Mouse (Mus musculus): ENCODE data around the gene Ngdn.
A peak's percentile ranks its signal among the peaks of the same experiment; 100 is the strongest.
"Not testable (repeated sequence)": the region's sequence is repeated elsewhere in the genome, so short reads cannot be mapped to it uniquely, and the experiment has no call there.

Ngdn gene

DNA sequence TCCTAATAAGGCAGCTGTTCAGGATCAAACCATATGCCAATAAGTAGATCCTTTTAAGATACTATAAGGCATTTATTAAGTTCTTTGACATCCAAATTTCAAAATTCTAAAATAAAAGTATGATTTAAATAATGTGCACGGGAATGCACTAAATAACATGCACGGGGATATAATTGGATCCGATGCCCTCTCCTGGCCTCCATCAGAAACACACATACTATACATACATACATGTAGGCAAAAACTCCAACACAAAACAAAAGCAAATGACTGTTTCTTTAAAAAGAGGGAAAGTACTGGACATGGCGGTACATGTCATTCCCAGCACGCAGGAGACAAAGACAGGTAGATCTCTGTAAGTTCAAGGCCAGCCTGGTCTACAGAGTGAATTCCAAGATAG lies 15.4 kb upstream of the Ngdn start:
- DNase-seq (ENCODE audit: low spot score in 2 of 2): not testable (repeated sequence)

DNA sequence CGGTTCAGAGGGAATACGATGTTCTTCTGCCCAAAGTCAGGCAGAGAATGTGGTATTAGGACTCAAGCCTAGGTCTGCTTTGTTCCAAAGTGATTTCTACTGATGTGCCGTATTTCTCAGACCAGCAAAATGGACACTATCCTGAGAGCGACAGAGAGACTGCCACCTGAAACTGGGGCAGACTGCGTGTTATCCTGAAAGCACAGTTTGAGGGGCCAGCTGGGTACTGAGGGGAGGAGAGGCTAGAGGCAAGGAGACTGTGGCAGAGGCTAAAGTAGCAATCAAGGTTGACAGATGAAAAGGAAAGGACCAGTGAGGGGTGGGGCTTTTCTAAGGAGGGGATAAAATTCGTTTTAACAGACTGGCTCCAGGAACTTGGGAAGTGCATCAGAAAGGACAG lies 14.4 kb upstream of the Ngdn start:
- no peak for DNase-seq (ENCODE audit: low spot score in 2 of 2)

DNA sequence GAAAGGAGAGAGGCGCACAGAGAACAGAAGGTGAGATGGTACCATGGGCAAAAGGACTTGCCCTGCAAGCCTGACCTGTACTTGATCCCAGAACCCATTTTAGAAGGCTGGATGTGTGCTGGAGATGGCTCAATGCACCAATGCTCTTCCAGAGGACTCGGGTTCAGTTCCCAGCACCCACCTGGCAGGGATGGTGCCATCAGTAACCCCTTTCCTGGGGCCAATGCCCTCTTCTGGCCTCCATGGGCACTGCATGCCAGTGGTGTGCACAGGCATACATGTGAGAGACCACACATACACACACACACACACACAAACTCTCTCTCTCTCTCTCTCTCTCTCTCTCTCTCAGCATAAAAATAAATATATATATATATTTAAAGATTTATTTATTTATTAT lies 13.8 kb upstream of the Ngdn start:
- no peak for DNase-seq (ENCODE audit: low spot score in 2 of 2)

DNA sequence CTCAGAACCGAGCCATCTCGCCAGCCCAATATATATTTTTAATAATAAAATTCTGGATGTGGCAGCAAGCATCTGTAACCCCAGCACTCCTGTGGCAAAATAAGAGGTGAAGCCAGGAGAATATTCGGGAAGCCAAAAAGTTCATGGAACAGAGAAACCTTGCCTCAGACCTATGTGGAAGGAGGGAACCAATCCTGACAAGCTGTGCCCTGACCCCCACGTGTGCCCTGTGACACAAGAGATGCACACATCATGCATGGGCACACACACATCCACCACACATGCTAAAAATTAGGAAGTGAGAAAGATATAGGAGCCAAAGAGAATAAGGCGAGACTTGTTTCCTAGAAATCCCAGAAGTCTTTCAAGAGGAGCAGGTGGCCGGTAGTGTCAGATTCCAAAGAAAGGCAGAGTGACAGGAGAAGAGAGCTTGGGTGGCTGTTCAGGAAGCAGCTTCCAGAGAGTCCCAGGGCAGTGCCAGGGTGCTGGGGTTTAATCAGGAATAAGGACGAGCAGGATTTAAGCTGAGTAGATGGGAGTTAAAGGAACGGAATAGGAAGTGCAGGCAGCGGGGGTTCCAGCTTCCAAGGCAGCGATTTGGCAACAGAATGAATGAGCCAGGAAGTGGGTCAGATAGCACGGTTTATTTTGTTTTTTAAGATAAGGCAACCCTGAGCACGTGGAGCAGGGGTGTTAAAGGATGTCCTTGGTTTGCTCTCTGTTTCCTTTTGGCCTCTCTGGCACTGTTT lies 13.1 kb upstream of the Ngdn start:
- no peak for DNase-seq (ENCODE audit: low spot score in 2 of 2)

DNA sequence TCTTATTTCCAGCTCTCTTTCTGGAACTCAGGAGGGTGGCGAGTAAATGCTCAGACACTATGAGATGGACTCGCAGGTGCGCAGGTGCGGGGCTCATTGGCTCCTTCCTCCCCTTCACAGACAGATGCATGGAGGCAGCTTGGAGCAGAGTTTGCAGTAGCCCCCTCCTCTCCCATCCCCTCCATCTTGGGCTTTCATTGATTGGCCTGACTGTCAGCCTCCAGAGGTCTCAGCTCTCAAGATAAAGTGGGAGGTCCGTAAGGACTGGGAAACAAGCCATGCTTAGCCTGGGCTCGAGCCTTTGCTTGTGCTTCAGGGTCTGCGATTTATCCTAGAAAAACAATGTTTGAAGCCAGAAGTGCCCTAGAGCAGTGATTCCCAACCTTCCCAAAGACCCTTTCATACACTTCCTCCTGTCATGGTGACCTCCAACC lies 12.6 kb upstream of the Ngdn start:
- DNase-seq (ENCODE audit: low spot score in 2 of 2): no peak

DNA sequence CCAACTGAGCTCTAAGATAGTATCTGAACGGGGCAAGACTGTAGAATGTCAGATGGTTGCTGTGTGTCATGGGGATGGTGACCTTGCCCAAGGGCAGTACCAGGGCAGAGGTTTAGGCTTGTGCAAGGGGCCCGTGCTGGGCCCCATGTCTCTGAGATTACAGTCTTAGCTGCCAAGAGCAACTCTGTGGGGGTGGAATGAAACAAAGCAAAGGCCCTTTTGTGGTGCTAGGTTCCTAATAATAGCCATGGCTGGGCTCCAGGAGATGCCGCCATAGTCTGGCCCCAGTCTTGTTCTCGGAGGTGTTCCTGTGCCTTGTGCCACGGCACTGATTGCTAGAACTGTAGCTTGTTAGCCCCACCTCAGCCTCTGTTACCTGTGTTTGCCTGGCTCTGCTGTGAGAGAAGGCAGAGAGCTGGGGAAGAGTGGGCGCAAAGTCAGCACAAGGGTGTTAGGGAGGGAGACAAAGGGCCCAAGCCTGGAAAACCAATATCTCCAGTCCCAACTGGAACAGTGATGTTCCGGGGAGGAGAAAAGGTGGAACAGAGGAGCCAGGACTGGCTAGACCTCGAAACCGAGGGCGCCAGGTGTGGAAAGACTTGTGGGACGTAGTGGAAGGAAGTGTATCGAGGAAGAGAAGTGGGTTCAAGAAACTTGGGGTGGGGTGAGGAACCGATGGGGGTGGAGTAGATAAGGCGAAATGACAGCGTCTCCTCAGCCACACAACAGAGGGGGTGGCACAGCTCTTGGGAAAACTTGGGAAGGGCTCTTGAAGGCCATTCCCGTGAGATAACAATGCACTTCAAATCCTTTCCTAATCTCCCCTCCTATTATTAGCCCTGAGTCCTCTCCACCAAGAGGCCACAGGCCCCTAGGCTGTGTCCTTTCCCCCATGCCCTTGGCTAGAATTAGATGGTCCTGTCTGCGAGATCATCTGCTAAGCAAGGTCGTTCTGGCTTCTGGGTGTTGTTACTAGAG lies 11.1 kb upstream of the Ngdn start:
- DNase-seq (ENCODE audit: low spot score in 2 of 2): no peak

DNA sequence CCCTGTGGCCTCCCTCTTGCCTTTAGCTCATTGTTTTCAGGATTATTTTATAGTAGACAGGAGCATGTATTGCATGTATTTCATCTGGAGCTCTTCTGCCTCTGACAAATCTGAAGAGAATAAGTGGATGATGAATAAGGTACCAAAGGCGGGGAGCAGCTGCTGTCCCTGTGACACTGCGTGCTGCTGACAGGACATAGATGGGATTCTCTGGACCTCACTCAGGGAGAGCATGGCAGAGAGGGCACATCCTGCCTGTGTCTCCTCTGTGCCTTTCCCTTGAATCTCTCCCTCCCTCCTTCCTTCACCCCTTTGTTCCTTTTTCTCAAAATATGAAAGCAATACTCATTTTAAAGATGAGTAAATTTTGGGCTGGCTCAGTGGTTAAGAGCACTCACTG lies 9.7 kb upstream of the Ngdn start:
- no peak for DNase-seq (ENCODE audit: low spot score in 2 of 2)

DNA sequence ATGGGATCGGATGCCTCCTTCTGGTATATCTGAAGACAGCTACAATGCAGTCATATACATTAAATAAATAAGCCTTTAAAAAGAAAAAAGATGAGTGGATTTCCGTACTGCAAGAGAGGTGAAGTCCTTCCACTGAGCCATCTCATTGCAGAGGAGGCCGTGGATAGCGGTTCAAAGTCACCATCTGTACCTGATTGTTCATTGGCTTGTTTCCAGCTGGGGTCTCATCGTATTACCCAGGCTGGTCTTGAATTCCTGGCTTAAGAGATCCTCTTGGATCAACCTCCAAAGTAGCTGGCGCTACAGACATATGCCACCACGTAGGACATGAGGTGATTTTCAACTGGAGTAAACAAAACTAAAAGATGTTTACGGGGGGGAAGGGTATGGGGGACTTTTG lies 9.3 kb upstream of the Ngdn start:
- DNase-seq (ENCODE audit: low spot score in 2 of 2): no peak

DNA sequence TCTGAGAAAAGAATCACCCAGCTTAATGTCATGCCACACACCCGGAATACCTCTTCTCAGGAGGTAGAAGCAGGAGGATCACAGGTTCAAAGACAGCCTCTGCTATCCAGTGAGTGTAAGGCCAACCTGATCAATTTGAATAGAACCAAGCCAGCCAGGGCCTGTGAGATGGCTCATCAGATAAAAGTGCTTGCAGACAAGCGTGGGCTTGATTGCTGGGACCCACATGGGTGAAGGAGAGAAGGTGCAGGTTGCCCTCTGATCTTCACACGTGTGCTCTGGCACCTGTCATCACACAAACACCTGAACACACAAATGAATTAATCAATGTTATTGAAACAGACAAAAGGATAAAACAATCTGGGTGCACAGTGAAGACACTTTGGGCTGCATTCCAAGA lies 8.7 kb upstream of the Ngdn start:
- DNase-seq (ENCODE audit: low spot score in 2 of 2): no peak

DNA sequence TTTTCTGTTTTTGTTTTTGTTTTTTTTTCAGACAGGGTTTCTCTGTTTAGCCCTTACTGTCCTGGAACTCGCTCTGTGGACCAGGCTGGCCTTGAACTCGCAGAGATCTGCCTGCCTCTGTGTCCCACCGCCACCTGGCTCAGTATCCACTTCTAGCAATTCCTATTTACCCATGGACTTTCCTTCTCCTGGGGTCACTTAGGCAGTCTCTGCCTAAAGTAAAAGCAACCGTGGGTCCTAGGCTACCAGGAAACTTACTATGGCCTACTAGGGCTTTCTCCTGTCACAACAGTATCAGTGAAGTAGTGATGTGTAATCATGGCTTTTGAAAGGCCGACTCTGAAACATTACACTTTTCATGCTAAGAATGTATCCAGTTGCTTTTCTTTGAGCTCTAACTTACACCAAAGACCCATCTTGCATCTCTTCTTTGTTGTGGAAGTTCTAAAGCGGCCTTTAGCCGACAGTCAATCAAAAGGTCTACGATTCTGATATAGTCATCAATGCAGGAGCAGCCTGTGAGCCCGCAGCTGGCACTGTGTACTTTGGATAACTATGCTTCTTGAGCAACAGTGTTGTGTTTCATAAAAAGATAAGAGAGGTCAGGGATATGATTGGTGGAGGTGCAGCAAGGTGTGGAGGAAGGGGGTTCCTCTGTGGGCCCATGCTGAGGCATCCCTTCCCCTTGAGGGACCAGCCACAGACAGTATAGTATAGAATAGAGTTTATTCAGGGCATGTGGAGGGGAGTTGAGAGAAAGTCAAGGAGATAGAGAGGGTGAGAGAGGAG lies 7.9 kb upstream of the Ngdn start:
- DNase-seq (ENCODE audit: low spot score in 2 of 2): no peak

DNA sequence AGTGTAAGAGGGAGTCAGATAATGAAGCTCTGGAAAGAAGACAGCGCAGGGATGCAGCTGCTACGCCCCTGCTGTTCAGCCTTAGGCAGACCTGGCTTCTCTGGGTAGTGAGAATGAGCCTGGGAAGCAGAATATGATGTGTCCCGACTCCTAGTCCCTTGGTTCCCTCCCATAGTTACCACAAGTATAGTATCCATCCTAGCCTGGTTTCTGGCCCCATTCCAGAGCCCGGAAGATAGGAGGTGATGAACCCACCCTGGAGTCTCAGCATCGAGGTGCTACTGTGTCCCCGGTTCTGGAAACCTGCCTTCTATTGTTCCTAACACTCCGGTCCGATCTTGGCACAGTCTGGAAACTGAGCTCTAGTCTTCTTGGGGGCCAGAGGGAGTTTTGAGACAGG lies 6.8 kb upstream of the Ngdn start:
- DNase-seq (ENCODE audit: low spot score in 2 of 2): no peak

DNA sequence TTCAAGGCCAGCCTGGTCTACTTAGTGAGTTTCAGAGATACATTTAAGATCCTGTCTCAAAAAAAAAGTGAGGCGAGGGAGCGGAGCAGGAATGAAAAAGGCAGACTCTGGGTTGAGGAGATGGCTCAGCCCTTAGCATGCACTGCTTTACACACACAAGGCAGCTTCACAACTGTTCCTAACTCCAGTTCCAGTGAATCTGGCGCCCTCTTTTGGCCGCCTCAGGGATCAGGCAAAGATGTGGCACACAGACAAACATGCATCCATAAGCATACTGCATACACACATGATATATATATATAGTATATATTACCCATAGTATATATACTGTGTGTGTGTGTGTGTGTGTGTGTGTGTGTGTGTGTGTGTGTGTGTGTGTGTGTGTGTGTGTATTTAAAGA lies 4.1 kb upstream of the Ngdn start:
- DNase-seq (ENCODE audit: low spot score in 2 of 2): peak in 1 of 2 experiments; percentile 28

DNA sequence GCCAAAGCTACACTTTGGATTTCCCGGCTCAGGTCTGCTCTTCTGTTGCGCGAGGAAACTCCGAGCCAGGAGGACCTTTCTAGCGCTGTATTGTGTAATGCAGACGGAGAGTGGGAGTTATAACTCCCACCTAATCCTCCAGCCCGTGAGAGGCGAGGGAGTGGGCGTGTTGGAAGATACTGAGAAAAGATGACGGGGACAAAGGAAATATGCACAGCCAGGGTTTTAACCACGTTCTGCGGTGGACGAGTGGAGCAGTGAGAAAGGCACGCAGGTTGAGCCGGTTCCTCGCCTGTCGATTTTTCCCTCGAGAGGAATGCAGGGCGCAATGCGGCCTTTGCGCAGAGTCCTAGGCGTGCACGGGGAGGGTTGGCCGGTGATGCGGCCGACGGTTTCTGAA lies 663 bp upstream of the Ngdn start:
- DNase-seq (ENCODE audit: low spot score in 2 of 2): no peak

DNA sequence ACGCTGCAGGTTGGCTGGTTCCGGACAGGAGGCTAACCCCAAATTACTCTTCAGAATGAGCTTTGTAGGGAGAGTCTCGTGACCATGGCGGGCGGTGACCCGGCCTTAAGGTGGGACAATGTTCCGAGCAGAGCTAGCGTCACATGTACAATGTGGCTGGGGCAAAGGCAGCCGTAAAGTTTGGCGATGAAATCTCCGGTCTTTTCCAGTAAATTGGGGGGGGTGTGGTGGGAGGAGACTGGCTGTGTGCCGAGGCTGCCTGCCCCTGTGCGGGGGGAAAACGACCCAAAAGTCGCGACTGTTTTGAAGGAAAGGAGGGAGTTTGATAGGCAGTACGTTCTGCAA lies 485 bp downstream of the Ngdn start:
- no peak for DNase-seq (ENCODE audit: low spot score in 2 of 2)

DNA sequence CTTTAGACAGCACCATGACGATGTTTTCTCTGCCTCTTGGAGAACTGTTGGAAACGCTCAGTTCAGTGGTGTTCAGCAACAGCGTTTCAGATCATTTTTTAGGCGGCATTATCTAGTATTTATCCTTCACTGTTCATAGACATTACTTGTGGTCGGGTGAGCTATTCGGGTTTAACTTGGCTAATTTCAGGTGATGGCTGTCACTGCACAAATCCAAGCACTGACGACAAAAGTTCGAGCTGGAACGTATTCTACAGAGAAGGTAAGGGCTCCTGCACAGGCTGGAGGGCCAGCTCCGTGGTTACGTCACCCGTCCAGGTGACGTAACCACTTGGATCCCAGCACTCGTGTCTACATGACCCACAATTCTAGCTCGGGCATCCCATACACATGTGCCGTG lies 1.6 kb downstream of the Ngdn start:
- no peak for DNase-seq (ENCODE audit: low spot score in 2 of 2)

DNA sequence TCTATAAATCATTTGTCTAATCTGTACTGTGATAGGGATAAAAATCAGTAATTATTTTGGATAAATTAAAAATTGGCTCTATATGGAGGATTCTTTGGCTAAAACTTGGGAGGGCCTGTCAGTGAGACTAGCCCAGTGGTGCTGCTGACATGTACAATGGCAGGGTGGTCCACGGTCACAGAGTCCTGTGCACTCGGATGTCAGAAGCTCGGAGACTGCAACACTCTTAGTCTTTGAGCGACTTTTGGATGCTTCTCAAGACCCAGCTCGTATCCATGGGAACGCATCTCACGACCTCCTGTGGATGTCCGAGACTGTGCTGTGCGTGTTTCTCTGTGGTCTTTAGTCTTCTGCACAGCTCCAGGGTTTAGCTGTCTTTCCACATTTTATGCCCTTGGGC lies 5.1 kb downstream of the Ngdn start:
- no peak for DNase-seq (ENCODE audit: low spot score in 2 of 2)

DNA sequence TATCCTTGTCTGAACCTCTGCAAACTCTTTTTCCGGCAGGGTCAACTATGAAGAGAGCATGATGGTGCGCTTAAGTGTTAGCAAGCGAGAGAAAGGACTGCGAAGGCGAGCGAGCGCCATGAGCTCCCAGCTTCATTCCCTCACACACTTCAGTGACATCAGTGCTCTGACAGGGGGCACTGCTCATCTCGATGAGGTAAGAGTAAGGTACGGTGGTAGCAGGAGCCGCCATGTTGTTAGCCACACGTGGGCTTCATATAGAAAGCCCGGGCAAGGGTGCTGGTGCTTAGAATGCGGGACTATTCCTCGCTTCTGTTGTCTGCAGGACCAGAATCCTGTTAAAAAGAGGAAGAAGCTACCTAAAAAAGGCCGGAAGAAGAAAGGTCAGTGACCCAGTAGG lies 7.8 kb downstream of the Ngdn start:
- no peak for DNase-seq (ENCODE audit: low spot score in 2 of 2)

DNA sequence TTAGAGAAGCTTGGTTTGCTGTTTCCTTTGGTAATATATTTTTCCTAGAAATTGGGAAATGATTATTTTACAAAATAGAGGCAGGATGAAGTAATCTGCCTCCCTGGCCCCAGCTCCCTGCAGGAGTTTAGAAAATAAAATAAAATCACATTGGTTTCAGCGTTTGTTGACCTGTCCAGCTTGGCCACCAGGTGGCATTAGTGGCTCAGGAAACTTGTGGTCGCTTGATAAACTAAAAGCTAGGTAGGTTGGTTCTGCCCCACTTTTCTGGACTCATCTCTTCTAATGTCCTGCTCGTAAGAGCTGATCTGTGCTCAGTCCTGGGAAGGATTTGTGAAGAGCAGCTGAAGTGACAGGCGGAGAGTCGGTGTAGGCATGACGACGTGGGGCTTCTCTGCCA lies 9.0 kb downstream of the Ngdn start:
- DNase-seq (ENCODE audit: low spot score in 2 of 2): peak in 1 of 2 experiments; percentile 72

DNA sequence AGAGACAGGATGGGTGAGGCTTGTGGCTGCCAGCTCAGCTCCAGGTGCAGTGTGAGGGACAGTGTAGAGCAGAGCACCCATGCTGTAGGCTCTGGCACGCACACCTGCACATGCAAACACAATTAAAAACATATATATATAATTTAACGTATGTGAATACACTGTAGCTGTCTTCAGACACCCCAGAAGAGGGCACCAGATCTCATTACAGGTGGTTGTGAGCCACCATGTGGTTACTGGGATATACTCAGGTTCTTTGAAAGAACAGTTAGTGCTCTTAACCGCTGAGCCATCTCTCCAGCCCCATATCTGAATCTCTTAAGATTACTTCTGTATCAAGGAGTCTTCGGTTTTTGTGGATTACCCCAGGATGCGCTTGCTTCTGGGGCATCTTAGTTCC lies 10.3 kb downstream of the Ngdn start:
- DNase-seq (ENCODE audit: low spot score in 2 of 2): no peak

DNA sequence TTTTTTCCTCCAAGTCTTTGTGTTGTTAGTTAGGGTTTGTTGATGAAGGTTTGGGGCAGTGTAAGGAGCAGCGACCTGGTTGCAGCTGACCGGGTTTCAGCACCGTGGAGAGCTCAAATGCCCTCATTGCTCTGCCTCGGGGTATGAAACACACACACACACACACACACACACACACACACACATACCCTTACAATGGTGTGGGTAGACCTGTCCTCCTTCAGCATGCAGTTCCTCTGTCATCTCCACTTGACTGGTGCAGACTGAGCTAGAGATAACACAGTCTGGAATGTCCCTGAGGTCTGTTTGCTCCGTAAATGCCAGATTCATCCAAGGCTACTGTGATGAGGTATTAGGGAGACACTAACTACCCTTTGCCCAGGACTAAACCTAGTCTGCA lies 12.0 kb downstream of the Ngdn start:
- DNase-seq (ENCODE audit: low spot score in 2 of 2): no peak

DNA sequence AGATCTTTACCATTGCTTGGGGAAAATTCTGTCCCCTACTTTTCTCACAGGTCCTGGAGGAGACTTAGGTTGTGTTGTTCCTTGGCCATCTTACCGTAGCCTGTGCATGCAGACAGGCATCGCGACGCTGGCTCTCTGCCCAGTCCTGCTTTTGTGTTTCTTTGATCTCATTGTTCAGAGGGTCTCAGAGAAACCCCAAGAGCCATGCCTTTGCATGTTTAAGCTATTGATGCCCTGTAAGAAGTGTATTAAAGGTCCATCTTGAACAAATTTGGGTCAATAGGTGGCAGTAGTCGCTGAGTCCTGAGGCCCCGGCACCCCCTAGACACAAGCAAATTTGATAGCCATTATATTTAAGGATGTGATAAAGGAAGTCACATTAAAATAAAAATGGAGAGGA lies 12.4 kb downstream of the Ngdn start:
- no peak for DNase-seq (ENCODE audit: low spot score in 2 of 2)

DNA sequence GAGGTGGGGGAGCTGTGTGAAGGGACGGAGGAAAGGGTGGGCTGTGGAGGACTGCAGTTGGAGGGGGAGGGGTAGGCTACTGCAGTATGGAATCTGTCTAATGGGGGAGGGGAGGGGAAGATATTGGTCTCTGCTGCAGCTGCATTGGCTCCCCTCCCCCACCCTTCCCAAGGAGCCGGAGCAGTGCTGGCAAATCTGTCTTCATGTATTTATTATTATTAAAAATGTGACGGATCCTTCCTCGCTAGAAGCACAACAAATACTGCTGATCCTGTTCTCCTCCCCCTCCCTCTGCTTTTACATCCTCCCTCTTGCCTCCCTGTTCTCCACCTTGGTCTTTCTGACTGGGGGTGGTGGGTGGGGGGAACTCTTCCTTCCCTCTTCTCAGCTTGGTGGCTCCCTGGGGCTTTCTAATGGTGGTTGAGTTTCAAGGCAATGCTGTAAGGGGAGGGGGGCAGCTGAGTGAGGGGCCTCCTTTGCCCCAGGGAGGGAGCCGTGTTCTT lies 13.1 kb downstream of the Ngdn start:
- DNase-seq (ENCODE audit: low spot score in 2 of 2): no peak

Measured in spleen, postnatal 10 days (tissue).